Mouse (Mus musculus) ZHBTc4 (cell line): ENCODE measurements around the gene Lck.

Experiments used
- DNase-seq: peaks from one replicate; pipeline ENCODE4 v3.0.0-alpha.2; 2011; ENCODE audit warnings: low read depth, low spot score

Lck gene

DNA sequence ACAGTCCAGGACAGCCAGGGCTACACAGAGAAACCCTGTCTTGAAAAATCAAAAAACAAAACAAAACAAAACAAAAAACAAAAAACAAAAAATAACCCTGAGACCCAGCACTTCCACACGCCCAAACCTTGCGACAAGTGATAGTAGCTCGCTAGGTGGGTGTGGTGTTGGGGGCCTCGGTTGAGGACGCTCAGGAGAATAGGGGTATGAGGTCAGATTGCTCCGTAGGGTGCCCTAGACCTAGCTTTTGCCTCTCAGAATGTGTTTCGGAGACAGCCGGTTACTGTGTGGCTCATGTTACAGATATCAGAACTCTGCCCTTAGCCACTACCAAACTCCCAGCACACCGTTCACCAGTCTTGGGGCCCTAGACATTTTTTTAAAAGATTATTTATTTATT, 12.3 kb upstream of the Lck start:
- no peak for DNase-seq

- peak; percentile 93 for DNase-seq
These were observed 11.6 kb upstream of the Lck start for GRCm38 (mm10) chr4:129584884-129585608.

- no peak for DNase-seq
These were observed 10.9 kb upstream of the Lck start for GRCm38 (mm10) chr4:129584370-129584769.

- peak; percentile 77 for DNase-seq
These were observed 8.8 kb upstream of the Lck start for GRCm38 (mm10) chr4:129582251-129582650.

DNA sequence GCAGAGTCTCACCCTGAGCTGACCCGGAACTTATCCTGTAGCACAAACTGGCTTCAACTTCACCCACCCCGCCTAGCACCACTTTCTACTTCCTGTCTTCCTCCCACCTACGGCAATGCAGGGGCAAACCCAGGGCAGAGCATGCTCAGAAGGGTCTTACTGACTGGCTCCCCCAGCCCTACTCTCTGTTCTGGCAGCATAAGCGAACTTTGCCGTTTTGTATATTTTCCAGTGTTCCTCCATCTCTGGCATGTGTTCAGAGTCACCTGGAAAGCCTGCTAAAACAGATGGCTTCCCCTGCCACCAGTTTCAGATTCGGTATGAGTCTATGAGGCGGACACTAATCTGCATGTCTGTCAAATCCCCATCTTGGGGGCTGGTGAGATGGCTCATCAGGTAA, 6.9 kb upstream of the Lck start:
- peak; percentile 75 for DNase-seq

DNA sequence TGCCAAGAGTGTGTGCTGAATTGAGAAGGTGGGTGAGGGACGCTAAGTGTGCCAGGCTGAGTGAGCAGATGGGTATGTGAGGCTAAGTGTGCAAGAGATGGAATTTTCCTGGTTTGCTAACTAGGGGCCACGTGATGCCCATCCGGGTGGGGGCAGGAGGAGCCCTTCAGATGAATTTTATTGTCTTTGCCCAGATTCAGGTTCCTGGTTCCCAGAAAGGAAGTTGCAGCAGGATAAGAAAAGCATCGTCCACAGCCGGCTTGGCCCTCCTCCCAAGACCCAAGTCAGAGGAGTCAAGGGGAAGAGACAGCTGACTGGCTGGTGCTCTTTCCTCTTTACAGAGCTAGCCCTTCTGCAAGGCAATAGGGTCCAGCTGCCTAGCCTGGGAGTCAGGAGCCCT, 5.0 kb upstream of the Lck start, which contains the start of gene Fam167b:
Gene Fam167b (minus strand): TSS at position 84 of the 400 bp plus-strand sequence.
- no peak for DNase-seq

DNA sequence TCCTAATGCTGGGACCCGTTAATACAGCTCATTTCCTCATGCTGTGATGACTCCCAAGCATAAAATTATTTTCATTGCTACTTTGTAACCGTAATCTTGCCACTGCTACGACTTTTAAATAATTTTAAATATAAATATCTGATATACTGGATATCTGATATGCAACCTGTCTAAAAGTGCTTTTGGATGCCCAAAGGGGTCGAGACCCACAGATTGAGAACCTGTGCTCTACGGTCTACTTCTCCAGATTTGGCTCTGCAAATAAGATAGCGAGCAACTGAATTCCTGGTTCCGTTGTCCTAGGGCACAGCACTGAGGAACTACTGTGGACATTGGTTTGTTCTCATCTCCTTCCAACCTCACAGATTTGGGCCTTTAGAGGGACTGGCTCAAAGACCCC, 4.2 kb upstream of the Lck start:
- DNase-seq, result no peak

DNA sequence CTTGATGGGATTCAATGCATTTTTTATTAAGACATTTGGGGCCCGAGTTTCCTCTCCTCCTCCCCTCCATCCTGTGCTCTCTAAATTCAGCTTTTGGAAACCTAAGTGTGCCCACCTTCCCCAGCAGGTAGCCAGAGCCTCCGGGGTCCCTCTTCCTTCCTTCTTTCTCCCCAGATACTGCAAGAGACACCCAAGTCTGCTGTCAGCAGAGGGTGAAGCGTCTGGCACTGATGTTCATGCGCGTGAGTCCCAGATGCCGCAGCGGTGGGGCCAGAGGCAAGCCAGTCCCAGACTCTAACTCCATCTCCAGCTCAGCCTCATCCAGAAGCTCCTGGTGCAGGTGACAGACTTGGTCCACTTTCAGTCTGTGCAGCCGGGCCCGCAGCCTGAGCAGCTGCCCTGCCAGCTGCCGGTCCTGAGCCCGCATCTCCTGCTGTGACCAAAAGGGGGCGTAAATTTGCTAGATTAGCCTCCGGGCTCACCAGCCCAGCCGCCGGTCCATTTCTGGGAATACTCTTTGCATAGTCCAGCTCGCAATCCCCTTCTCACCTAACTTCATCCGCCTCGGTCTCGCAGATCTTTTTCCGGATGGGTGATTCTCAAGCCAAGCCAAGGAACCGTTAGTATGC, 3.5 kb upstream of the Lck start:
- peak; percentile 75 for DNase-seq

DNA sequence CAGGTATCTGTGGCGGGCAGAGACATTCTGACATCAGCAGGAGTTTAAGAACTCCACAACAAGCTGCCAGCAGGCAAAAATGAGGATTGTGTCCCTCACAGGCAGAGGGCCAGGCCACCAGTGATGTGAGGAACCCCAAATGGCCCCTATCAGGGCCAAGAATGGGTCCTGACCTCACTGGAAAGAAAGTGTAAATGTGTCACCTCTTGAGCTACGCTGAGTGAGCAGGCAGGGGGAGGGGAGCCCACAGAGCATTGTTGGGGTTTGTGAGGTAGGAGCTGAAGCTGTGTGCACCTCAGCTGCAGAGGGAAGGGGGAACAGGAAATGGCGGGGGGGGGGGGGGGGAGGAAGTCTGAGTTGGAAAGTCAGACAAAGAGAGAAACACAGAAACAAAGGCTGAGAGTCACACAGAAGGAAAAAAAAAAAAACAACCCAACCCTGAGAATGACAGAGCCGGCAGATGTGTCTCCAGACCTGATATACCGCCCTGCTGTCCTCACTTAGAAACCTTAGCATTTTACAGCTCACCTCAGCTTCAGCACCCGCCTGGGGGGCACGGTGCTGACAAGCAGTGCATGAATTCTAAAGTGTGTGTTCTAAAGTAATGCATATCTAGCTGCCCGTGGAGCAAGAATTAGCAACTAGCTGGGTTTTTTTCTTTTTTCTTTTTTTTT, 1.9 kb upstream of the Lck start:
- DNase-seq, result no peak

GRCm38 (mm10) chr4:129573093-129573370, 409 bp downstream of the Lck start:
- DNase-seq, result no peak

DNA sequence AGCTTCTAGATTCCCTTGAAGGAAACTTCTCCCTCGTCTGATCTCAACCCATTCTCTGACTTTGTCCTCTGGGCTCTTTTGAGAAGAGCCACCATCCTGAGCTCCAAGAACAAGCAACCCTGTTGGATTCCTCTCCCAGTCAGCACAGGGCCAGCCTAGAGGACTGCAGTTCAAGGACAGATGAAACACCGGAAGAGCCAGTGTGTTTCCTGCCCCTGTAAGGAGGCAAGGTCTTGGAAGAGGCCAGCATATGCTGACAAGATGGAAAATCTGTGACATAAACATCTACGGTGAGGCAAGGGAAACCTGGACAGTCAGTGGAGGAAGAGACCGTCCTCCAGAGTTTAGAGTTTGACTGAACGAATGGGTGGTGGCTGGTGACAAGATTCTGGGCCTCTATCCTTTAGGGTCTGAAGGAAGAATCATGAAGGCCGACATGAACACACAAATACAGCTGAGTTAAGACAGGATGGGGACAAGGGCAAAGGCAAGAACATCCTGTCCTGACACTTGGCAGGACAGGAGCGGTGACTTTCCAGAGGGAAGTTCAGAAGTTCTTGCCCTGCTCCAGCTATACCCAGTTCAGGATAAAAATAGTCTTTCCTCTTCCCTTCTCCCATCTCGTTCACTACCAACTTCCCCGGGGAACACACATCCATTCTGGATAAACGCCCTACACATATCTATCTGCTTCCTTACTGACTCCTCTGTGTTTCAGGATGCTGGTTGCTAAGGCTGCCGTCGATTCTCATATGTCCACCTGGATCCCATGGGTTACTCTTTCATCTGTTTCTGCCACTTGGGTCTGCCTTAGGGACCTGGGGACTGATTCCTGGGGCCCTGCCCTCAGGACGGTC, 977 bp downstream of the Lck start:
- DNase-seq, result no peak

DNA sequence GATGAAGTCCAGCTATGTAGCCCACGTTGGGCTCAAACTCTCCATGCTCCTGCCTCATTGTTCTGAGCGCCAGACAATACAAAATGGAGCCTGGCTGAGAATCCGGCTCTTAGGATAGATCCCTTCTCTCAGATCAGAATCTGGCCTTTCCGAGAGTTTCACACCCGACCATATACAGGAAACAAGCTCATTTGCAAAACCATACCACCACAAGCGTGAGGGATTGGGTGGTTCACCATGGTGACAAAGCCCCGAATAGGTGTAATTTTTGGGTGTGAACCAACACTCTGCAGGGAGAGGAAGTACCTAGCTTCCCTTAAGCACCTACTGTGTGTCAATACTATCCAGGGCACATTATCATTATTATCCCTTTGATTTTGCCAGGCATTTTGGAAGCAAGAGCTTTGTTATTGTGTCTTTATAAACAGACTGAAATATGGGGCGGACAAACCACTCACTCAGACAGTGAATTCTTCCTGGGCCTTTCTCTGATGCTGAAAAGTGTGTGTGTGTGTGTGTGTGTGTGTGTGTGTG, 1.8 kb downstream of the Lck start:
- peak; percentile 19 for DNase-seq

DNA sequence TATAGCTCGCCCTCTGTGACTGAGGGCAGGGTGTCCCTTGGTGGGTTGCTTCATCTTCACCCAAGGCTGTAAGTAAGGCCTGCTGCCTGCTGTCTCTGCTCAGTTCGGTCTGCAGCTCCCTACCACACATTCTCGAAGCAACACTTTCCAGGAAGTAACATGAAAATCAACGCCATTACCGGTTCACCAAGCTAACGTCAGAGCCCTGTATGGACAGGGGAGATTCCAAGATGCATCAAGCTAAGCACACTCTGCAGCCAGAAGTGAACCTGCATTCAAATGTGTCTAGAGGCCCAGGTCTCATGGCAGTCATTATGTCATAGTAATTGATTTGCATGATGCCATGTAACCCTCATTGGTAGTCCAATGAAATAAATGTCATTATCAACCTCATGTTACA, 3.4 kb downstream of the Lck start:
- no peak for DNase-seq

- DNase-seq, result no peak
These were observed 5.1 kb downstream of the Lck start for GRCm38 (mm10) chr4:129568366-129568765.

GRCm38 (mm10) chr4:129565139-129565538, 8.3 kb downstream of the Lck start:
- DNase-seq, result no peak

DNA sequence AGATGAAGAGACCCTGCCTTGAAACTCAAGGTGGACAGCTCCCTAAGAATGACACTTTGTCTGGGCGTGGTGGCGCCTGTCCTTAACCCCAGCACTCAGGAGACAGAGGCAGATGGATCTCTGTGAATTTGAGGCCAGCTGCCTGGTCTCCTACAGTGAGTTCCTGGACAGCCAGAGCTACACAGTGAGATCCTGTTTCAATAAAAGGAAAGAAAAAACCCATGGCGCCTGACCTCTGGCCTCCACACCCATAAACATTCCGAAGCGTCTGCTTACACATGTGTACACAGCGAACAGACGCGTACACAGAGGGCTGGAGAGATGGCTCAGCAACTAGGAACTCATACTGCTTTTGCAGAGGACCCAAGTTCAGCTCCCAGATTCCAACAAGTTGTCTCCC, 9.7 kb downstream of the Lck start:
- DNase-seq, result no peak

DNA sequence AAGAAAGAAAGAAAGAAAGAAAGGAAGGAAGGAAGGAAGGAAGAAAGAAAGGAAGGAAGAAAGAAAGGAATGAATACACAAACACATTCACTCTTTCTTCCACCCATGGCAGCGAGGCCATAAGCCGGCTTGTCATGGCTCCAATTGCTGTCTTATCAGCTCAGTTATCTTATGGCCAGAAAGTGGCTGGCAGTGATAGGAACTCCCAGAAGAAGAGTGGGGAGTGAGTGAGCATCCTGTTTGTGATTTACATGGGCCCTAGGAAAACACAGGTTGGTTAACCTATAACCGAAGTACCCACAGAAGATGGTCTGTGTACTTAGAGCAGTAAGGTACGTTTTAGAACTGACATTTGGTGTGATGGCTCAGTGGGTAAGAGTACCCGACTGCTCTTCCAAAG, 12.3 kb downstream of the Lck start:
- DNase-seq, result no peak

GRCm38 (mm10) chr4:129558321-129558955, 15.0 kb downstream of the Lck start:
- DNase-seq, result peak; percentile 36

DNA sequence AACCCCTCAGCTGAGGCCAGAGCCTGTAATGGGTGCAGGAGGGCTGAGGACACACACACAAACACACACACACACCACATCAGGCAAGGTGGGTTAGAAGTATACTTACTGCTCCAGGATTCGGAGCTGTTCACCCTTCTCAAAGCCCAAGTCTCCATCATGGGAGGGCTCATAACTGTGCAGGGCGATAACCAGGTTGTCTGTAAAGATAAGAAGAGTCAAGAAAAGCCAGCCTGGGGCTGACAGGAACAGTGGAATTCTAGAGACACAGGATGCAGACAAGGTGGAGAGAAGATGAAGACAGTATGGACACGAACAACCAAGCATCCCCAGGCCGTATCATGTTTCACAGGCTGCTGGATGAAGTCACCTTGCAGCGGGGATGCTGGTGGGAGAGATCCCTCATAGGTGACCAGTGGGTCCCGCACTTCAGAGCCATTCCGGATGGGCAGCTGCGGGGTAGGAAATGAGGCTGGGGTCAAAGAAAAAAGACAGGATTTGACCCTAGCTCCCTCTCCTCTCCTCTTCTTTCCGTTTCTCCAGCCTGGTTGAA, 16.1 kb downstream of the Lck start:
- DNase-seq, result no peak

DNA sequence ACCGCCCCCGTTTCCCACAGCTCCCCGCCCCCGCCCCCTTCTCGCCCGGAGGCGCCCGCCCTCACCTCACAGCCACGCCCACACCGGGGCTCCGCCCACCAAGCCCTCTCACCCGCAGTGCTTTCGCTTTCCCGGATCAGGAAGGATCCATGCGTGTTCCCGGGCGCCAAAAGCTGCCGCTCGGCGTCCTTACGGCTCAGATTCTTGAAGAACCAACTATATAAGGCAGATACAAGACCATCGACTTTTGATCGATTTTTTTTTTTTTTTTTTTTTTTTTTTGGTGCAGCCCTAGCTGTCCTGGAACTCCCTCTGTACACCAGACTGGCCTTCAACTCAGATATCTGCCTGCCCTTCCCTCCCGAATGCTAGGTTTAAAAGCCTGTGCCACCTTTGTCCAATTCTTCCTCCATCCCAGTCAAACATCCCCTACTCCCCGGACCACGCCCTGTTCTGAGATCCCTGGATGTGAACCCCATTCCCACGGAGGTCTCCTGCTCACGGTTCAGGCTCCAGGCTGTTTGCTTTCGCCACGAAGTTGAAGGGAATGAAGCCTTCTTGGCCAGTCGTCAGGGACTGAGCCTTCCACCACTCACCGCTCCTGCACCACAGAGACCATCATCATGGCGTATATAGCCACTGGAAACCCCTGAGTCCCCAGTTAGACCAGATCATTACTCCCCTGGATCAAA, 16.8 kb downstream of the Lck start:
- DNase-seq, result peak; percentile 96
